Mouse (Mus musculus) cortical plate, adult 2 months (tissue): ENCODE results near the gene C4b.

ENCODE experiments used
- CTCF ChIP-seq: fragments of 200-500 bp; IDR thresholded peaks from 2 replicates; pipeline ENCODE4 v1.5.1; 2011; ENCODE audit warnings: mild to moderate bottlenecking, control low read depth, low read length; ENCODE audit not compliant: insufficient read depth; ENCODE audit errors: extremely low read depth
- POLR2A ChIP-seq: fragments of 200-500 bp; IDR thresholded peaks from 2 replicates; pipeline ENCODE4 v1.6.1; 2011; ENCODE audit warnings: mild to moderate bottlenecking, low read length, control low read depth; ENCODE audit not compliant: insufficient read depth; ENCODE audit errors: extremely low read depth

- TF ChIP-seq CTCF (no peak), POLR2A (no peak)
These were observed 26.3 kb downstream of the C4b start for GRCm38 (mm10) chr17:34717401-34717800.
